Mouse (Mus musculus) stomach, embryonic 16.5 days (tissue): ENCODE results near the gene Osbpl7. TPM values are rescaled to one million over a fixed set of nuclear protein-coding genes. Genes with fewer than 3 reads are reported as not detected.

Experiments
- ATAC-seq: fragments of 200-750 bp; cut with Nextera tagmentation; 2 replicates; pipeline ENCODE4 v1.8.0; 2017; ENCODE audit warnings: moderate number of reproducible peaks, moderate TSS enrichment; ENCODE audit not compliant: insufficient read depth, low FRiP score
- H3K27ac ChIP-seq: fragments of 300-500 bp; sonication (generic); 2 replicates; pipeline ENCODE4 v1.5.1; 2014; ENCODE audit warnings: low read length
- H3K27me3 ChIP-seq: fragments of 300-500 bp; sonication (generic); 2 replicates; pipeline ENCODE4 v1.6.1; 2014; ENCODE audit warnings: low read length, control low read depth, mixed read lengths; ENCODE audit not compliant: control insufficient read depth, insufficient read depth
- H3K36me3 ChIP-seq: fragments of 300-500 bp; sonication (generic); 2 replicates; pipeline ENCODE4 v1.6.1; 2014; ENCODE audit warnings: low read length; ENCODE audit not compliant: control insufficient read depth, insufficient read depth
- H3K4me1 ChIP-seq: fragments of 300-500 bp; sonication (generic); 2 replicates; pipeline ENCODE4 v1.6.1; 2014; ENCODE audit warnings: low read length, control low read depth, mixed read lengths; ENCODE audit not compliant: control insufficient read depth, insufficient read depth
- H3K4me2 ChIP-seq: fragments of 300-500 bp; sonication (generic); 2 replicates; pipeline ENCODE4 v1.6.1; 2014; ENCODE audit warnings: low read depth, low read length, mixed read lengths
- H3K4me3 ChIP-seq: fragments of 300-500 bp; sonication (generic); replicated peaks from 2 replicates; pipeline ENCODE4 v1.5.1; 2014; ENCODE audit warnings: mild to moderate bottlenecking, low read length
- H3K9ac ChIP-seq: fragments of 300-500 bp; sonication (generic); 2 replicates; pipeline ENCODE4 v1.6.1; 2014; ENCODE audit warnings: low read length
- H3K9me3 ChIP-seq: fragments of 300-500 bp; sonication (generic); replicated peaks from 2 replicates; pipeline ENCODE4 v1.6.1; 2016; ENCODE audit warnings: low read length, control low read depth; ENCODE audit not compliant: control insufficient read depth
- WGBS: fragments of 180-500 bp; shearing (Covaris S2); extraction: QIAGEN DNeasy Blood & Tissue Kit; methylation state at CpG from one replicate; pipeline ENCODE4 v1.1.7; 2014; 5-methylcytosine and 5-hydroxymethylcytosine counted together
- polyA plus RNA-seq: library from polyadenylated mRNA; unstranded; fragments of >200 nt; fragmentation: Nextera tagmentation; extraction: Ambion mirVana; gene quantifications from 2 replicates; pipeline ENCODE4 v1.2.1, GENCODE M21; 2015

Gene Osbpl7
- polyA plus RNA-seq, 1 experiment from 2014 or later, result 10.5 TPM

GRCm38 (mm10) chr11:97084821-97085505 lies 34.5 kb downstream of the Osbpl7 start:
- H3K4me1 ChIP-seq, result no peaks in the 10 kb centered on the region
- H3K9ac ChIP-seq, result no peak overlapping the region
- 82% methylated on average over 15 of the region's 15 CpGs for WGBS
- H3K4me2 ChIP-seq, result no peak overlapping the region
- no peaks in the 10 kb centered on the region for H3K27me3 ChIP-seq
- 0 out of 2 replicates have a peak, but pooled peaks cover 4% of the 10 kb centered on the region for H3K9me3 ChIP-seq
- no peak for ATAC-seq
- H3K36me3 ChIP-seq, result no peaks in the 10 kb centered on the region
- no peak overlapping the region for H3K27ac ChIP-seq
- no peak overlapping the region for H3K4me3 ChIP-seq

- no peak overlapping the region for H3K4me3 ChIP-seq
- 74% methylated on average over 6 of the region's 6 CpGs for WGBS
- no peak overlapping the region for H3K27ac ChIP-seq
- H3K36me3 ChIP-seq, result no peaks in the 10 kb centered on the region
- H3K4me2 ChIP-seq, result no peak overlapping the region
- H3K9me3 ChIP-seq, result 0 out of 2 replicates have a peak, but pooled peaks cover 4% of the 10 kb centered on the region
- H3K4me1 ChIP-seq, result no peaks in the 10 kb centered on the region
- H3K27me3 ChIP-seq, result no peaks in the 10 kb centered on the region; the same call in 1 of the 2 replicates
- no peak overlapping the region for H3K9ac ChIP-seq
- no peak for ATAC-seq
Measured at GRCm38 (mm10) chr11:97086365-97086764, 35.9 kb downstream of the Osbpl7 start.

DNA sequence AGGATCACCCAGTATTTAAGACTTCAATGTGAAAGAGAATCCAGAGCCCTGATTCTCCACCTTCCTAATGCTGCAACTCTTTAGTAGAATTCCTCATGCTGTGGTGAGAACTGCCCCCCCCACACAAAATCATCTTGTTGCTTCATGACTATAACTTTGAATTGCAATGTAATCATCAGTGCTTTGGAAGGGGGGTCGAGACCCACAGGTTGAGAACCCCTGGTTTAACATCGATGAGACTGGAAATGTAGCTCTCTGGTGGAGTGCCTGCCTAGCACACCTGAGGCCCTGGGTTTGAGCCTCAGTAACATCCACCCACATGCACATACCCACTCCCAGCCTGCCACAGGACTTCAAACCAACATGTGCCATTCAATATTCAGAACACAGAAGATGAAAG lies 44.2 kb downstream of the Osbpl7 start:
- WGBS, result 61% methylated on average over 2 of the region's 2 CpGs
- H3K4me1 ChIP-seq, result 0 out of 2 replicates have a peak, but pooled peaks cover 4% of the 10 kb centered on the region
- no peak for ATAC-seq
- H3K4me3 ChIP-seq, result no peak overlapping the region
- peaks cover 17% of the 10 kb centered on the region for H3K27me3 ChIP-seq
- no peak overlapping the region for H3K27ac ChIP-seq
- H3K9me3 ChIP-seq, result no peaks in the 10 kb centered on the region
- no peak overlapping the region for H3K4me2 ChIP-seq
- no peaks in the 10 kb centered on the region for H3K36me3 ChIP-seq
- H3K9ac ChIP-seq, result no peak overlapping the region

DNA sequence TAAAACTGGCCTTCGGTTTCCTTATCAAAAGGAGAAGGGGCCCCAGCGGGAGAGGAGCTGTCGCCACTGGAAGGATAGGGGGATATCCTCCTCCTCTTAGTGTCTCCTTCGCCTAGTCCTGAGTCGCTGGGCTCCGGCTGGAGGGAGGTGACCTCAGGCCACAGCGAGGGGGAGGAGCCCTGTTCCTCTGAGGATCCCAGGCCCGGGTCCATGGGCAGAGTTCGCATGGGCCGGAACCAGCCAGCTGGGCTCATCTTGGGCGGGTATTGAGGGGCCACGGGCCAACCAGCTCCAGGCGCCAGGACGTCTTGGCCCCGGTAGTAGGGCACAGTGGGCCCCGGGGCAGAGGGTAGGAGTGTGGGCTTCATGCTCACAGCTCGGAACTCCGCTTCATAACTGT lies 48.4 kb downstream of the Osbpl7 start:
- no peak overlapping the region for H3K27ac ChIP-seq
- H3K27me3 ChIP-seq, result peaks cover 21% of the 10 kb centered on the region
- 16% methylated on average over 18 of the region's 18 CpGs for WGBS
- no peaks in the 10 kb centered on the region for H3K36me3 ChIP-seq
- H3K4me2 ChIP-seq, result peak overlapping the region; percentile 25
- peak overlapping the region; percentile 31; the same call in 1 of the 2 replicates for H3K9ac ChIP-seq
- 0 out of 2 replicates have a peak, but pooled peaks cover 4% of the 10 kb centered on the region for H3K4me1 ChIP-seq
- no peak overlapping the region for H3K4me3 ChIP-seq
- no peaks in the 10 kb centered on the region for H3K9me3 ChIP-seq
- ATAC-seq, result no peak

GRCm38 (mm10) chr11:97101722-97102121 lies 51.3 kb downstream of the Osbpl7 start:
- no peak for ATAC-seq
- Histone ChIP-seq H3K9me3 (no peaks in the 10 kb centered on the region), H3K4me2 (no peak overlapping the region), H3K36me3 (no peaks in the 10 kb centered on the region), H3K27ac (no peak overlapping the region), H3K27me3 (peaks cover 21% of the 10 kb centered on the region), H3K9ac (no peak overlapping the region), H3K4me3 (no peak overlapping the region), H3K4me1 (0 out of 2 replicates have a peak, but pooled peaks cover 4% of the 10 kb centered on the region)
- WGBS, result 16% methylated on average over 9 of the region's 9 CpGs

- no peak for ATAC-seq
- WGBS, result 91% methylated on average over 10 of the region's 10 CpGs
Measured at GRCm38 (mm10) chr11:97103163-97104090, 53.0 kb downstream of the Osbpl7 start.

DNA sequence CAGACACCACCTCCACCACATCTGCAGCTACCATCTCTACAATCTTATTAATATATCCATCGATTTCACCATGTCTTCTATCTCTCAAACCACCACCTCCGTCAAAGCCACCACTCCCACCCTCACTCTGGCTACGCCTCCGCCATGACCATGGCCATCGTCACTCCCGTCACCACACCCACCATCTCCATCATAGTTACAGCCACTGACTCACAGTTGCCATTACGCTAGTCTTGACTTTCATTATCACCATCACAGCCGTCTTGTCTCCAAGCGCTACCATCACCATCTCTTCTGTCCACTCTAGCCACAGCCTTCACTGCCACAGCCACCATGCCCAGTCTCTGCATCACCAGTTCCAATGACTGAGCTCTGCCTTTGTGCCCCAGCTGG lies 53.7 kb downstream of the Osbpl7 start:
- Histone ChIP-seq H3K9ac (no peak overlapping the region), H3K9me3 (no peaks in the 10 kb centered on the region), H3K4me1 (no peaks in the 10 kb centered on the region), H3K27me3 (peaks cover 5% of the 10 kb centered on the region), H3K36me3 (no peaks in the 10 kb centered on the region), H3K27ac (no peak overlapping the region), H3K4me2 (no peak overlapping the region), H3K4me3 (no peak overlapping the region)
- ATAC-seq, result no peak
- 94% methylated on average over 9 of the region's 9 CpGs for WGBS

More at GRCm38 (mm10) chr11:97103163-97104090, 53.0 kb downstream of the Osbpl7 start:
- Histone ChIP-seq H3K27ac (no peak overlapping the region), H3K27me3 (peaks cover 10% of the 10 kb centered on the region), H3K4me3 (no peak overlapping the region), H3K9ac (no peak overlapping the region), H3K36me3 (no peaks in the 10 kb centered on the region), H3K9me3 (no peaks in the 10 kb centered on the region), H3K4me2 (no peak overlapping the region), H3K4me1 (0 out of 2 replicates have a peak, but pooled peaks cover 4% of the 10 kb centered on the region)

GRCm38 (mm10) chr11:97108976-97109375 lies 58.5 kb downstream of the Osbpl7 start:
- Histone ChIP-seq H3K27me3 (peaks cover 15% of the 10 kb centered on the region), H3K4me3 (no peak overlapping the region), H3K36me3 (no peaks in the 10 kb centered on the region), H3K4me2 (no peak overlapping the region), H3K4me1 (0 out of 2 replicates have a peak, but pooled peaks cover under 1% of the 10 kb centered on the region), H3K9me3 (no peaks in the 10 kb centered on the region), H3K9ac (no peak overlapping the region), H3K27ac (no peak overlapping the region)
- no peak for ATAC-seq
- 80% methylated on average over 16 of the region's 16 CpGs for WGBS
